In genomic region chr3:150999652-151000051, GRCm38 (mm10) we compare ENCODE assay signal across 13 mouse cellular contexts.
"Had no signal": no experiment of that assay in that cellular context is flagged by ENCODE, and none has a peak within 500 bp of the region (broad histone marks: within the 10 kb centered on the region; RNA-seq: fewer than 3 reads in every experiment).

No protein-coding gene starts in this region.

- H3K4me3 ChIP-seq: left cerebral cortex, adult 2 months; liver, embryonic 13.5 days; stomach, embryonic 15.5 days had no signal

- H3K27ac ChIP-seq: kidney, postnatal 0 days; left cerebral cortex, adult 2 months; liver, embryonic 13.5 days; stomach, embryonic 15.5 days had no signal

- H3K27me3 ChIP-seq: liver, embryonic 13.5 days; stomach, embryonic 15.5 days had no signal

- H3K9ac ChIP-seq: liver, embryonic 13.5 days; stomach, embryonic 15.5 days had no signal

- H3K4me2 ChIP-seq: liver, embryonic 13.5 days; midbrain, embryonic 11.5 days; stomach, embryonic 15.5 days had no signal

- DNase-seq: layer of hippocampus, postnatal 36 days; liver, embryonic 13.5 days; lung, adult 2 months; lung, postnatal 14 days; lung, postnatal 4 days; midbrain, embryonic 14.5 days; right cerebral cortex, postnatal 25 days; spleen, adult 18-20 months; thymus, postnatal 25 days had no signal

- H3K4me1 ChIP-seq: liver, embryonic 13.5 days; stomach, embryonic 15.5 days had no signal

- H3K36me3 ChIP-seq: liver, embryonic 13.5 days; stomach, embryonic 15.5 days had no signal

- H3K9me3 ChIP-seq: liver, embryonic 13.5 days; stomach, embryonic 15.5 days had no signal
